Mouse (Mus musculus) right cerebral cortex, postnatal 36 days (tissue): ENCODE data around the gene Auts2.
A peak's percentile ranks its signal among the peaks of the same experiment; 100 is the strongest.

ENCODE experiments used
- DNase-seq, 2 experiments: peaks; one replicate each; pipeline ENCODE4 v3.0.0; 2022; ENCODE audit warnings: low spot score in 2 of 2, mixed read lengths in 1 of 2

Gene Auts2

DNA sequence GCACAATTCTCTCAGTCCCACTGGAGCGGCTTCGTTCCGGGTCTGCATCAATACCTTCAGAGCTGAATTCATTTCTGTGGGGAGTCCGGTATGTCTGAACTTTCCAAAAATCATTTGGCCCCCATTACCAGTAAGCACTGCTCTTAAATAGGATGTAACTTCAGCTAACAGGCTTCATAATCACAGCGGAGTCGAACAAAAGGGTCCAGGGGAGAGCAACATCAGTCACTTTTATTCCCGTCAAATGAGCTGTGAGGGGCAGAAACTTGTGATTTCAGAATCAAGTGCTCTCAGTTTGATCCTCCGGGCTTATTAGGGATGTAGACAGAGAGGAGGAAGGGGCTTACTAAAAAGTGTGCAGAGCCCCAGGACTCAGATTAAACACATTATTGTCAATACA, 629.6 kb downstream of the Auts2 start:
- no peak for DNase-seq

DNA sequence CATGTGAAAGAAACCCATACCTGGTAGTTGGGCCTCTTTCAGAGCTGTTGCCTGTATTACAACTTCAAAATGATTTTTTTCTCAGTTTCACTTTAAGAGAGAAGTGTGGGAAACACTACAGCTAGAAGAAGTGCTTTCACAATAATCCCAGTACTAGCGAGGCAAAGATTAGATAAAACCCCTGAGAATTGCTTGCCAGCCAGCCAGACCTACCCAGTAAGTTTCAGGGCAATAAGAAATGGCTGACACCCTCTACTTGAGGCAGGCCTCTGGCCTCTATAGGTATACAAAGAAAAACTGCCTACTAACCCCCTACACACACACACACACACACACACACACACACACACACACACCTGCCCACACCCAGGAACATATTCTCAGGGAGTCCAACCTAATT, 630.2 kb downstream of the Auts2 start:
- DNase-seq, result no peak

DNA sequence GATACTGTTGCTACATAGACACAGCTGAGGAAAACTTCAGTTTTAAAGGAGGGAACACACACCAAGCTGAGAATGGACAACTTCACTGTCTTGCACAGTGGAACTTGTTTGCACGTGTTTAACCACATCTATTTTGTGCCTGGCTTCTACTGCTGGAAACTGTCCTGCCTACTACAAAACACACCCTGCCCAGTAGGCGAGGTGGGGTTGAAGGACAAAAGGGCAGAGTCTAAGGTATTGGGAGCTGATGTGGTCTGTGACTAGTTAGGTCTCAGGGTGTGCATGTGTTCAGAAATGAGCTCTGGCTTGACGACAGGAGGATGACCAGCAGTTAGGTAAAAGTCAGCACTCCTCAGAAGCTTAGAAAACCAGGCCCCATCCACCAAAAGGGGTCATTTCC, 636.8 kb downstream of the Auts2 start:
- DNase-seq, result no peak

DNA sequence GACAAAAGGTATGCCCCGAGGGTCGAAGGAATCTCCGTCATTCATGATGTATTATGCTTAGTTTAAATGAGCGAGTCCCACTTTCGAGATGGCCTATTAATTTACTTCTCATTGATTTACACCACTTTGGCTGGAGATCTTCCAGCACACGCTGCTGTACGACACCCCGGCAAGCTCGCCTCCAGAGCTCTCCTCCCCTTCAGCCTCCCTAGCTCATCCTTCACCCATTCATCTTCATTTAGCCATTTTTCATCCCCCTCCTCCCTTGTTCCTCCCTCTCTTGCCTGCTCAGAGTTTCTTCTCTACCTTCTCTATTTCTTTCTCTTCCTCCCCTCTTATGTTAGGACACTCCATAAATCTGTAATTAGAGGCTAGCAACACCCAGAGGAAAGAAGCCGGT, 638.7 kb downstream of the Auts2 start:
- no peak for DNase-seq

DNA sequence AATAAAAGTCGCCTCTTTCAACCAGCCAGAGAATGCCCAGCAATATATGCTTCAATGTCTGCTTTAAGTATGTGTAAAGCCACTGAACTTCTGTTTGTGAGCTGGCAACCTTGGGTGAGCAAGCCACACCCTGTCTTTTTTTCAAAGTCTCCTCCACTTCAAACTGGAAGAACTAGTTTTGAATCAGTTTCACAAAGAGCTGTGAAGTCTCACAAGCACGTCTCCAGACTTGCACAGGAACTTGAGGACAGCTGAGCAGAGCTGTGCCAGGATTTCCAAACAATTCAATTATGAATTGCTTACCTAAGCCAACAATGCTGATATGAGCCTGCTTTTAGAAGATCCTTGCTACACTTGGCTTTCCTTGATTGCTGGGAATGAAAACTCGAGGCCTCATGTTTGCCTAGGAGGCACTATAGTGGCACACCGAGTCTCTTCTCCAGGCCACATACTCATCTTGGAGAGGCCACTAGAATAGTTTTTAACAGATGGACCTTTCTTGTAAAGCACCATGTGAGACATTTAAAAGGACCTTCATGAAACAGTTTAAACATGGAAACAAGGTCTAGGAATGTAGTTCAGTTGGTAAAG, 645.0 kb downstream of the Auts2 start:
- DNase-seq, result no peak

DNA sequence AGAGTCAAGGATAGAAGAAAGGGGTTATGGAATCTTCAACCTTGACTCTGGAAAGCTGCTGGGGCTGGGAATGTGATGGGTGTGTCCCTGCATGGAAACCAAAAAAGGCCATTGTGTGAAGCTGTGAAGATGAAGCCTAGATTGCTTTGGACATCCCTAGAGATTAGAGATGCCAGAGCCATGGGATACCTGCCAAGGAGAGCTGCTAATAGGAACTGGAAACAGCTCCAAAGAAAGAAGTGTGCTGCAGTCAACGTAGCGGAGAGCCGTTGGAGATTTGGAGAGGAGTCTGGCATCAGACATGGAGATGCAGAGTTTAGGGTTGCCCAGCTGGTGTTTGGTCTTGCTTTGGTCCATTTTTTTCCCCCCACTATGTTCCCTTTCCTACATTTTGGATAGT, 656.5 kb downstream of the Auts2 start:
- no peak for DNase-seq

DNA sequence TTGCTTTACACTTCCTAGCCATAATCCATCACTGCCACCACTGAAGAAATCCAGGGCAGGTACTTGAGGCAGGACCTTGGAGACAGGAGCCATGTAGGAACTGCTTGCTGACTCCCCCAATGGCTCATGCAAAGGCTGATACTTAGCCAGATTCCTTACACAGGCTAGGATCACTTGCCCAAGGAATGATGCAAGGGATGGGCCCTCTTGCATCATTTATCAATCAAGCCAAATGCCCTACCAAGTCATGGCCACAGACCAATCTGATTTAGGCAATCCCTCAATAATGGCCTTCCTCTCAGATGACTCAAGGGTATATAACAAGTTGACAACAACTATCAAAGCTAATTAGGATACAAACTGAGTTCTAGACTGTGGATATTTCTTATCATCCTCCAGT, 666.6 kb downstream of the Auts2 start:
- no peak for DNase-seq

DNA sequence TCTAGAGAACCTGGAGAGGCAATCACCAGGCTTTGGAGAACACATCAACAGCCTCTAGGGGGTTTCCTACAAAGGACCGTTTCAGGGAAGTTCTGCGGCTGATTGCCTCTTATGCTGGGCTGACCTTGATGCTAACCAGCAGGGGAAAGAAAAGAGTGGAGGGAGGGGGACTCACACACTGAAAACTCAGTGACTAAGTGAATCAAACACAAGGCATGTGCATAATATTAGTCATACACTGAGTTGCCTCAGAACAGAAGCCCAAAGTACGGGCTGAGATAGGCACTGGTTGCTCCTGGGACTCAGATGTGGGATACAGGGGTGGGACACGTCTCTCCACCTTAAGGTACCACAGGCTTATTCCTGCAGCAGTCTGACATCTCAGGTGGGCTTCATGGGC, 667.2 kb downstream of the Auts2 start:
- no peak for DNase-seq

DNA sequence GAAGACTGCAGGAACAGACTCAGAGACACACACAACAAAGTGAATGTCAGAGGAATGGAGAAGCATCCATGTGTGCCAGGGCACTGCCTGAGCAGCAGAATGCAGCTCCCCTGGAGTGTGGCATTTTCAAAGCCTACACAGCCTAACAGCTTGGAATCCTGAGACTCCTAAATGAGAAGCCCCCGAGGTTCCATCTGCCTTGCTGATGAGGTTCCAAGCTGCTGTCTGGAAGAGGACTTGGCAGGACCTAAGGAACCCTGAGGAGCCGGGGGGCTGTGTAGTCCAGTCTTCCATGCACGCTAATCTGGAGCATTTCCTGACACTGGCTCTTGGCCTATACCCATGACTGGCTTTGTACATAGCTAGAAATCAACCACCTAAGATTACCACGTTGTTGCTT, 670.0 kb downstream of the Auts2 start:
- peak in 1 of 2 experiments; percentile 11 for DNase-seq

DNA sequence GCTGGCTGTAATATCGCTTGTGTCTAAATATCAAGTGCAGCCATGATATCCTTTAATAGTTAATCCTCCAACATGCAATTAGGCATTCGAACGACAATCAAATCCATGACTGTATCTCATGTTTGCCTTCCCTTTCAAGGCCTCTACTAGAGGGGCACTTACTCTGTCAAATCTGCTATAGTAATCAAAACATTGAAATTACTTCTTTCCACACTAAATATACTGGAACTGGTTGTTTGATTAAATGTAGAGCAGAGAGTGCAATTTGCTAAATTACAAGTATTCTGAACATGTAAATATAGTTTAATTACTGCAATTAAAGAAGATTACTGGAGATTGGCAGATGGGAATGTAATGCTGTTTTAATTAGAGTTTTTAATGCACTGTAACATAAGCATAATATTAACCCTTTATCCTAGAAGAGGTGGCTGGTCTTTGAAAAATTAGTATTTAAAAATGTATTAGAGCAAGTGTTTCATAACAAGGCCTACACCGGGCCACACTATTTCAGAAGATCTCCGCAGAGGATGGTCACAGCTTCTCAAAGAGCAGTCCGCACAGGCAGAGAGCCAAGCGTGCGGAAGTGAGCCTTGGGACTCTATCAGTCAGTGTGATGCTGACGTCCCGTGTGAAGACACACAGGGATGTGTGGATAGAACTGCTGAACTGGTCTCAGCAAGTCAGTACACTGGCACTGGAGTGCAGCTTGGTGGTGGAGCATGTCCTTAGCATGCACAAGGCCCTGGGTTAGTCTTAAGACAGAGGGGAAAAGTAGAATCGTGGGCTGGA, 673.2 kb downstream of the Auts2 start:
- DNase-seq, result no peak

DNA sequence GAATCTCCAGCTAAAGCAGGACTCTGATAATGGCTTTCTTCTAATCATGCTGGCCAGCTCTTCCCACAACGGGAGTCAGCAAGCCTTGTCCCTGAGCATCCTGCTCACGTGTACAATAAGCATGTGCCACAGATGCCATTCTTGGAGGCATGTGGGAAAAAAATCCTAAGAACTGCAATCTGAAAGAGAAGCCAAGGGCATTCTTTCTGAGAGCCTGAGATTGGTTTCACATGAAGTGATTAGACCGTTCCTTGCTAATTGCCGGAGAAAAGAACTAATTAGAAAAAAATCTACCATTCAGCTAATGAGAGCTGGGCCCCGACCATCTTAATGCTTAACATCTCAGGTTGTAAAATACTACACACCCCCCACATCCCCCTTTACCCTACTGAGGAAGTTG, 677.9 kb downstream of the Auts2 start:
- no peak for DNase-seq

DNA sequence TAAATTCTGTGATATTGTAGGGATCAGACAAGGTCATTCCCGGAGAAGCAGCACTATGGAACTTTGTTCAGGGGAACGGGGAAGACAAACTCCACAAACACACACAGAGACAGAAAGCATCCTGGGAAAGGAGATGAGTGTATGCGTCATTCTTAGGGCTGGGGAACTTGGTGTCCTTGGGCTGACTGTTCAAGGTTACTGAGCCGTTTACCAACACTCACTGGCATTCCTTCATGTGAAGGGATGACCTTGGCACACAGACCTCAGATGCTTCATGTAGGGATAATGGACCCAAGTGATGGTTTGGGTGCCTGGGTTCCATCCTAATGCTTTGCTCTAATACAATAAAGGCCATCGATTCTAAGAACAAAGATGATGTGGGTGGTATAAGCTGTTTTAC, 685.2 kb downstream of the Auts2 start:
- no peak for DNase-seq

DNA sequence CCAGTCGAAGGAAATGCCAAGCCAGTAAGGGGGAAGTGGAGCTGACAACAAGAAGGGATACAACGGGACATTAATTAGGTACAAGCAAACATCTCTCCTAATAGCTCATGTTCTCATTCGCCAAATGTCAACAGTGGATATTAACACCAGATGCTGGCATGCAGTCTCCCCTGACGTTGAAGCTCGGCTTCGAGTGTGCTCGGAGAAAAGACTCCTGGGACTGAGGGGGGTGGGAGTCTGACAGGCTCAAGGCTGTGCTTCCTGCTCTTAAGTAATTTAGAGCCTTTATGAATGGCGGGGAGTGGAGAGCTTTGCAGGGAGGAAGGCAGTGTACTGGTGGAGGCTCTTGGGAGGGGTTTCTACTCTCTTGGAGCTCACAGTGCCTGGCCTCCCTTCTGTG, 687.8 kb downstream of the Auts2 start:
- no peak for DNase-seq

DNA sequence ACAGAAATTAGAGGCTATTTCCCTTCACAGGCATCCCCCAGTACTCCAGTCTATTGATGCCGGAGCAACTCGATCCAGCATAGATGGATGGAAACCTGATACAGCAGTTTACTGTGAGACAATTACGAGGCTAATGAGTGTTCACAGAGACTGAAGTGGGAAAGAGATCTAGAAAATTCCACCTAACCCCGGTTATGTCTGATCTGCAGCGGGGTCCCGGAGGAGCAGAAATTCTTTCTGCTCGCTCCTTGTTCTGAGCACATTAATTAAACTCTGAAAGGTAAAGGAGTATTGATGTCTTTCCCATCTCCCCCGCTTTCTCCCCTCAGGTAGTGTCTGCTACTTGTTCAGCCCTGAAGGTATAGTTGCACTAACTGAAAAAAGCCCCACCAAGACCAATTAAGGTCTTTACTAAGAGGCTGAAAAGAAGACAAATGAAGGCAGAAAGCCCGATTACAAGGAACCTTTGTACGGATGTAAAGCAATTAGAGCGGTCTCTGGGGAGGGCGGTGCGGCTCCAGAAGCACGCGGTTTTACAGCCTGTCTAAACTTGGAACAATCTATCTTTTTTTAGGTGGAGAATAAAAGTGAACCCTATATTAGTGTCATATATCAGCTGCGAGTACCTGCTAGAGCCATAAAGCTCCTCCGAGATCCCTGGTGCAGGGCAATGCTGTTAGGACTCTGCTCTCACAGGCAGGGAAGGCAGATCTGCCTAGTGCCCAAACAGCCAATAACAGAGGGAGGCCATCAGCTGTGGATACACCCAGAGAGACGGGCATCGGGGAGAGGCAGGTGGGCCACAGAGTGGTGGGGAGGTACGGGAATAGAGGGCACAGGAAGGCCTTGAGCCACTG, 691.3 kb downstream of the Auts2 start:
- no peak for DNase-seq

DNA sequence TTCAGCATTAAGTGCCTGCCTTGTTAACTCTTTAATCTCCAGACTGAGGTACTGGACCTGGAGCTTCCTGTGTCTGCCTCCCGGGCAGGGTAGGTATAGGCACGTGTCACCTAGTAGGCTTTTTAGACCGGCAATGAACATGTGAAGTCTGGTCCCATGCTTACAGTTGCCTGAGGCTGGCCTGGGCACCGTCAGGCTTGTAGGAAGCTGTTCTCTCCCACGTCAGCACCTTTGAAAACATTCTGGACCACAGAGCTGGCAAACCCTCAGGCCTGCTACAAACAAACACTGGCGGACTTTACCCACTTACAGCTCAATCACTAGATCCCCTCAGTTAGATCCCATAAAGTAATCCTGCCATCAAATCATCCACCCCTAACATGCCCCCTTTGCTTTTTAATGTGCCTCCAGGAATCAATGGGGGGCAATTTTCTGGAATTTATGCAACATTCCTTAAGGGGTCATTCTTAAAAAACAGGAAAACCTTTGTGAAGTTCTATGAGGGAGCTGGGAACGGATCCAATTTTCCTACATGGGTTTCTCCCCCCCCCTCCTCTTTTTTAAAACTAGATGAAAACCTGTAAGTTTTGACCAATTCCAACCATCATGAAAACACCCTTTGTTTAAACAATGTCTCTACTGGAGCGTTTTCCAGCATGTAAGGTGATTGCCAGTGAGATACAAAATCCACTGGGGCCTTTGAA, 692.4 kb downstream of the Auts2 start:
- no peak for DNase-seq

DNA sequence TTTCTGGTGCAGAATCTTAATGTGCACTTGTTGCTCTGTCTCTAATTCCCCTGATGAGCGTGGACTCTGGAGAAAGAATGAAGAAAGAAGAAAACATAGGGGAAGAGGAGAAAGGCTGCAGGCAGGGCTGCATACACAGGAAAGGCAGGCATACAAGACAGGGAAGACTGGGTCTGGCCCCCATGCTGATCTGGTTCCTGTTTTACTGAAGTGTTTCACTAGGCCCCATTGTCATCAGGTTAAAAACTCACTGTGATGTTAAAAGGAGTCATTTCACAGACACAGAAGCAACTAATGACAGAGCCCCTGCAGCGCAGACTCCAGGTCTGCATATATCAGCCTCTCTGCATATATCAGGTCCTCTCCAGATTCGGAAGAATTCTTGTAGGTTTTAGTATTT, 693.5 kb downstream of the Auts2 start:
- DNase-seq, result no peak

DNA sequence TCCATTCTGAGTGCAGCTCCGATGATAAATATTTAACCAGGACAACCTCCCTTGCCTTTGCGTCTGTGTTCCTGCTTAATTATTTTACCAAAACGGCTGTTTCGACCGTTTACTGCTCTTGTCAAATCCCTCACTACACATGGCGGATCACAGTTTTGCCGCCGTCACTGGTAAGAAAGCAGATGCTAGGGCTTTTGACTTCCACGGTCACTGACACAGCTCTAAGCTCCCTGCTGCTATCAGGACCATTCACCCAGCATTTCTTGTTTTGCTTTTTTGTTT, 698.7 kb downstream of the Auts2 start:
- no peak for DNase-seq

DNA sequence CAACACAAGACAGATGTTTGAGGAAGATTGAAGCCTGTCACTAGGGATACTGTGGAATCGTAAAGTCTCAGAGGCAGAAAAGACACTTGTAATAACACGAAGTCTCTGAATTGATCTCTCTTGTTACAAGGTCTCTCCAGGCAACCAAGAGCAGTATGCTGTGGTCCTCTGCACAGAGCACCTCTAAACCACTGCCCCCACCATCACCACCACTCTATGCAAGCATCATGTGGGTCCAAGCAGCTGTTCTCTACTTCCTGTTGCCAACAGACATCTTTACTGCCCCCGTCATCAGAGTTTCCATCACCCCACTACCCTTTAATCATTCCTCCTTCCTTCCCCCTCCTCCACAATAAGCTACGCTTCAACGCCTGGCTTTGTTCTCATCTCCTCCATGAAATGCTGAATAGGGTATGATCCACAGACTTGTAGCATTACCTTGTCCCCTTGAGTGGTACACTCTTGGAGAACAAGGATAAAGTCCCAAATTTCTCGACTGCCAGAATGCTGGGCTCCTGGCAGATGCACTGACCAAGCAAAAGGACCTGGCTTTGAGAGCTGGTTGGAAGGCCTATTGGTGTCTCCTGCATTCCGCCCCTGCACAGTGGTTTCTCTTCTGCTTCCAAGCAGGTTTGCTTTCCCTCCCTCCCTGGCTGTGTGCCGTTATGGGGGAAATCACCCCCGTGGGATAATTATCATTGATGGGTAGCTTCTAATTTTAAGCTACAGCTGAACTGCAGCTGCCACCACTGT, 699.2 kb downstream of the Auts2 start:
- no peak for DNase-seq

DNA sequence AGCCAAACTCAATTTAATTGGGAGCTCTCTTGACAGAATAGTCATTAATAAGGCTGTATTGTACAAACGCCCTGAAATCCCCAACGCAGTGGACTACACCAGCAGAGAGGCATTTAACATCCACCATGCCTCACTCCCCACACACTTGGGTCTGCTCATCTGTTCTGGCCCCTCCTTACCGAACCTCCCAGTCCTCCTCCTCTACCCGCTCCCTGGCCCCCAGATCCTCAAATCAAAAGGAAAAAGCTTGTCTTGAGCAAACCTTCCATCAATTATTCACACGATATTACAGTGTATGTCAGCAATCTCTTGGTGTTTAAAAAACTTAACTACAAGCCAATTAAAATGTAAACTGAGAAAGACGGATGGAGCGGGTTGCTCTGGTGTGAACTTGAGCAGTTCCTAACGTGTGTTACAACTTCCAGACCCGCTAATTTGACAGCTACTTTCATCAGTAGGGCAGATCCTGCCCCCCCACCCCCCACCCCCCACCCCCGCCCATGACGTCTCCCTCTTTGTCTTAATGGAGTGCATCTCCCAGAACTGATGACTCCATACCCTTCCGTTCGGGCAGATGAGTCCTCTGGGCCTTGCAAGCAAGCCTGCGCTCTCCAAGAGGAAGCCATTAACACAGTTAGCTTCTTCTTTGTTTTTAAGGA, 703.4 kb downstream of the Auts2 start:
- no peak for DNase-seq

DNA sequence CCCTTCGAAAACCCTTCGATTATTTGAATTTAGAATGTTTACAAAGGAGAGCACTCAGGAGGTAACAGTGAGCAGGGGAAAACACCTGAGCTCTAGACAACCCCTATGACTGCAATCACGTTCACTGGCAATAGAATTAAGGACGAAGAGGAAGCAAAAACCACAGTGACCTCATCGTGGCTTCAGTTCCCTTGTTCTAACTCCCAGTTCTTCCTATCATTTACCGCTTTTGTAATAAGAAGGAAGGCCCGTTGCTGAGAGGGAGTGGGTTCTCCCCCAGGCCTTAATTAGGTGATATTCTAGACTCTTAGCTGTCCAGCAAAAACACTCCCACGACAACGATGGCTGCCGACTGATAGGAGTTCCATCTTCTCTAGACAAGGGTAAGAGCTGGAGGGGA, 704.1 kb downstream of the Auts2 start:
- no peak for DNase-seq

DNA sequence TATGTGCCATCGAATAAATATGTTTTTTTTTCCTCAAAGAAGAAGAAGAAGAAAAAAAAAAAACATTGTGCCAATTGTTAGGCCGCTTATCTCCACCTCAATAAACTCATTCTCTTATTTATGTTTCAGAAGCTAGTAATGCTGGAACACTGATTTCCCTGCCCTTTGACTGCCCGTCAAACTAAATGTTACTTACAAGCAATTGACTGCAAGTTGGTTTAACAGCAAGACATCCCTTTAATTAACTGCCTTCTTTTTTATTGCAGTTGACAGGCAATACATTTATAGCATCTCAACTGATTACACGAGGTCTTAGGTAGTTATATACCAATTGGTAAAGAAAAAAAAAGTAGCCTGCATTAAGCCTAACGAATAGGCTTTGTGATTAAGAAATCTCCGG, 705.1 kb downstream of the Auts2 start:
- no peak for DNase-seq
